Mouse (Mus musculus): Measurements from ENCODE around the gene Abca4. TPM values are rescaled to one million over a fixed set of nuclear protein-coding genes. Genes with fewer than 3 reads are reported as not detected.

Abca4 gene
- polyA plus RNA-seq, 1 experiment from 2014 or later = 2.3 TPM

Other genes starting within 250 kb of the Abca4 start
- gene Abcd3, start 229.1 kb upstream of the Abca4 start, polyA plus RNA-seq (2016; fragmentation: Nextera tagmentation; extraction: Ambion mirVana) = 32.1 and 42.8 TPM in 2 replicates
- gene Arhgap29, start 91.9 kb upstream of the Abca4 start, polyA plus RNA-seq (2016; fragmentation: Nextera tagmentation; extraction: Ambion mirVana) = 32.0 and 39.7 TPM in 2 replicates
- gene Gclm, start 201.1 kb downstream of the Abca4 start, polyA plus RNA-seq (2016; fragmentation: Nextera tagmentation; extraction: Ambion mirVana) = 32.5 and 40.3 TPM in 2 replicates
- 93.2 and 99.6 TPM in 2 replicates for gene Dnttip2, start 229.9 kb downstream of the Abca4 start, polyA plus RNA-seq (2016; fragmentation: Nextera tagmentation; extraction: Ambion mirVana)
- gene Bcar3, start 249.7 kb downstream of the Abca4 start, polyA plus RNA-seq (2016; fragmentation: Nextera tagmentation; extraction: Ambion mirVana) = 5.2 and 5.6 TPM in 2 replicates

Measured in limb, embryonic 10.5 days (tissue).